Mouse (Mus musculus) right cerebral cortex, postnatal 25 days (tissue): ENCODE measurements around the gene Gm17087.
A peak's percentile ranks its signal among the peaks of the same experiment; 100 is the strongest.

Experiments
- DNase-seq: peaks from one replicate; pipeline ENCODE4 v3.0.0; 2022

The Gm17087 gene

GRCm38 (mm10) chr17:8566850-8567249 lies at the start of gene Gm17087:
Gene Gm17087, minus strand, starts transcription at chr17:8566950.
- no peak for DNase-seq

DNA sequence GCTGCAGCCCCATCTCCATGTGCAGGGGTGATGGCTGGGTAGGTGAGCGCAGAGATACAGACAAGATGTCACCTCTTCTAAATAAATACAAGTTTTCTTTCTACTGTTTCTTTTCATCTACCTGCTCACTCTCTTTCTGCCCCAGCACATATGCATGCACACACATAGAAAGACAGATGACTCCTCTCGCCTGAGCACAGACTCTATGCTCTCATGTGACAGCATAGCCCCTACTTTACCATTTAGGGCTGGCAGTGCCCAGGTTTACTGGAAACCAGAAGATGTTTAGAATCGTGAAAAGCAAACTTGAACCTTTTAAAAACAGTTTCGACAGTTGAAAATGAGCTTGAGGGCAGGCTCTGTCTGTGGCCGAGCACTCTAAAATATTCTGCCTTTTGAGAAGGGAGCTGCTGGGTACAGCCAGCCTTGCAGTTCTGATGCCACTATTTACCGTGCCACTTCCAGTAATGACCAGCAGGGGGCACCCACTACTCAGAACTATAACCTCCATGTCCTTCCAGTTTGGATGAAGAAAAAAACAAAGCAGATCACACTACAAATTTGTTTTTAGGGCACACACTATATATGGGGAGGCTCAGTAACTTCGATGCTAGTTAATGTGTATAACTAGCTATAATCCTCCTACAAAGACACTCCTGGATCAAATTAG lies 47.3 kb upstream of the Gm17087 start:
- peak; percentile 78 for DNase-seq

DNA sequence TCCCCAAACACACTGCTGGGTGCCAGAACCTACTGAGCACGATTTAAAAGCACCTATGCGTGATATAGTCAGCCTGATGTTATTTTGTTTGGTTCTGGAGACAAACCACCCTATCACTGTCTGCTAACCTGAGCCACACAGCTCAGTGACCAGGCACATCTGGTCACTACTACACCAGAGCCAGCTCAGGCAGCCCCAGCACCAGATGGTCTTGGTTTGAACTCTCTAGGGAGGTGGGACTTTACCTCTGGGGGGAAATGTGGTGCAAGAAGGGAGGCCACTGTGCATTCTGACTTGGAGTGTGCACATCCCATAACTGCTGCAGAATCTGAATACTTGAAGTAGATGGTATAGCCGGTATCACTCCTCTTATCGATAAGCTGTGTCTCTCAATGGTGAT lies 45.2 kb upstream of the Gm17087 start:
- DNase-seq, result no peak

- no peak for DNase-seq
Observed at GRCm38 (mm10) chr17:8606695-8607094, 39.9 kb upstream of the Gm17087 start.

DNA sequence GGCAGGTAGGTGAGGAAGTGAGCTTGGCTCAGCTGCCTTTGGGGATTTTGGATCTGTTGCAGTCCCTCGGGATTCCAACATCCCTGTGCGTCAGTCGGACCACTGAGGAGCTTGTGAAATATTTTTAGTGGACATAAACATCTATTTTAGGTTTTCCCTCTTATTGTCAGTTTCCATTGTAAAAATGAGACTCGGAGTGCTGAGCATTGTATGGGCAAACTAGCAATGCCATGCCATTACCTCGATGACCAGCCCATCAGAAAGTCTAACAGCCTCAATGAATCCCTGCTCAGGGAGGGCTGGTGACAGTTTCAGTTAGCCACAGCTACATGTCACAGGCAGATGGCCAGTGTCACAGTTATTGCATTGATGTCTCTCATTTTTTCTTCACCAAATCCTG lies 39.2 kb upstream of the Gm17087 start:
- DNase-seq, result no peak

DNA sequence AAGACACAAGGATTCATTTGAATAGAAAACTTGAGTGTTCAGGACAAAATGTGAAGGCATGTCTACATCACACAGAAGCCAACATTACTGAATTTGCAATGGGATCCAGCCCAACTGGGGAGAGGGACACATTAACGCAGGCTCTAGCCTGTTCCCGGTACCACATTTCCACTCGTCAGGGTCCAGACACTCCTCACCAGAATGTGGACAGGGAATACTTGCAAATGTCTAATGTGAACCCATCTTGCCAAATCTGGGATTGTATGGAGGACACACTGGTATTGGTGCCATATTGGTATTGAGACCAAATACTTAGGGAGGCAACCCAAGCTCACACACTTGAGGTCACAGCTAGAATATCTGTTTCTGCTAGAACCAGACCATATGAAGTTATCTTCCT lies 36.2 kb upstream of the Gm17087 start:
- DNase-seq, result no peak

GRCm38 (mm10) chr17:8597790-8598189 lies 31.0 kb upstream of the Gm17087 start:
- DNase-seq, result peak; percentile 47

GRCm38 (mm10) chr17:8592427-8593277 lies 25.9 kb upstream of the Gm17087 start:
- DNase-seq, result peak; percentile 81

DNA sequence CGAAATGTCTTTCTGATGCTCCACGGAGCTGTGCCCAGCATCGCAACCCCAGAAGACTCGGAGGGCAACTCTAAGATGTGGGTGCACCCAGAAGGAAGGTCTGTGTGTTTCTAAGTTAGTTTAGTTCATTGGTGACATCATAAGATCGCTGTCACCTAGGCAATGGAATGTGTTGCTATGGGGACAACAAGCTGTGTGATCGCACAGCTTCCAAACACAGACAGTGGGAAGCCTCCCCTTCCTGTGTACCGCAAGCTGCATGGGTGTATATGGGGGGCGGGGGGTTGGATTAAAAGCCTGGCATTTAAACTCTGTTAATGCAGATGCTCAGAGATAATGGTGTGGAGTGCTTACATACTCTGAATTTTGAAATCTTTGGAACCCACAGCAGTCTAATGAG lies 14.8 kb upstream of the Gm17087 start:
- peak; percentile 38 for DNase-seq

DNA sequence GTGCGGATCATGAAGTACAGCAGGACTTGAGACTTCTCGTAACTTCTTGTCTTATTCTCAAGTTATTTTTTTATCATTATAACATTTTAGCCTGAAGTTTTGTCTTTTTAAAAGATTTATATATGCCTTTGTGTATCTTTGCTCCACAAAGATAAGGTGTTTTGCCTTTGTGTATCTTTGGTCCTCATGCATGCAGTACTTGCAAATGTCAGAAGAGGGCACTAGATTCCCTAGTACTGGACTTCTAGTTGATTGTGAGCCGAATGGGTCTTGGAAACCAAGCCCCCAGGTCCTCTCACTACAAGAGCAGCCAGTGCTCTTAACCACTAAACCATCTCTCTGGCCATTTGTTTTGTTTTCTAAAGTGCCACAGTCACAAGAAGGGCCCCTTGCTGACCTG lies 13.6 kb upstream of the Gm17087 start:
- DNase-seq, result no peak

DNA sequence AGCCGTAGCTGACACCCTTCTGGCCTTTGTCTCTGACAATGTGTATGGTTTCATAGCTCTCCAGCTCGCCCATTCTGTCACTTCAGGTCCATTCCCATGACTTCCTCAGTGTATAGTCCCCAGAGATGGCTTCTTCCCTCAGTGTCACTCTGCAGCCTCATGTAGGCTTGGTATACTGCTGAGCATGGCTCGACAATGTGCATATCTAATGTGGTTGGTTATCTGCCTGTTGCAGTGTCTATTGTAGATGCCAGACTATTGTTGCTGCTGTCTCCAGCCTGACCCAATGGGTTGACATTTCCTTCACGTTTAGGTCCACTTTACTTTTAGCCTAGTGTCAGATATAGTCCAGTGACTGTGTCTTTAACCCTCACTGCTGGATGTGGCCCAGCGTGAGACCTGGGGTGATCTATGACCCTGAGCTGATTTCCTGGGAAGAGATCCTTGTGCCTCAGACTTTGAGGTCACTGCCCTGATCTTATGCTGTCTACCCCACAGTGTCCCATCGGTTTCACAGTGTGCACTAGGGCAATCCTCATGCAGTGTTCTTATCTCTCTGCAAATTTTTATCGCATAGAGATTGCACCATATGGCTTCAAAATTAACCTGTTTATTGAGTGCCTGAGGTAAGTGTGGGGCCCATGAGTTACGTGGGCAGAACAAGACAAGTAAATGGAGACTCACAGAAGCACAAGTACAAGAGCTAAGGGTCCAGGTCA lies 7.0 kb upstream of the Gm17087 start:
- no peak for DNase-seq

DNA sequence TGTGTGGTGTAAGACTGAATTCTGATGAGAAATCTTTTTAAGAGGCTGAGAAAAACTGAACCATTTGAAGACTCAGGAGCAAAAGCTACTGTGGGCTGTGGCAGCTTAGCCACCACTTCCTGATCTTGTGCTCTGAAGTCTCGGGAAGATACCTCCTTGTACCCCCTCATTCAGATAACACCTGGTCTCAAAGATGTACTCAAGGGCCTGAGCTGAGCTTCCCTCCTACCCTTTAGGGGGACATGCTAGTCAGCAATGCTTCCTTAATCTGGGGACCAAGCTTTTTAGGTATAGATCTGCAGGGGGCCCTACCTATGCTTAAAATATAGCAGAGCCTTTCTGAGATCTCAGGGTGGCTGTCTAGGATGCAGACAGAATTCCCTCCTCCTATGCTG lies 3.9 kb downstream of the Gm17087 start:
- no peak for DNase-seq

GRCm38 (mm10) chr17:8562101-8562885 lies 4.5 kb downstream of the Gm17087 start:
- DNase-seq, result no peak

- DNase-seq, result peak; percentile 20
Observed at GRCm38 (mm10) chr17:8557926-8558325, 8.8 kb downstream of the Gm17087 start.

GRCm38 (mm10) chr17:8556223-8556622 lies 10.5 kb downstream of the Gm17087 start:
- no peak for DNase-seq

DNA sequence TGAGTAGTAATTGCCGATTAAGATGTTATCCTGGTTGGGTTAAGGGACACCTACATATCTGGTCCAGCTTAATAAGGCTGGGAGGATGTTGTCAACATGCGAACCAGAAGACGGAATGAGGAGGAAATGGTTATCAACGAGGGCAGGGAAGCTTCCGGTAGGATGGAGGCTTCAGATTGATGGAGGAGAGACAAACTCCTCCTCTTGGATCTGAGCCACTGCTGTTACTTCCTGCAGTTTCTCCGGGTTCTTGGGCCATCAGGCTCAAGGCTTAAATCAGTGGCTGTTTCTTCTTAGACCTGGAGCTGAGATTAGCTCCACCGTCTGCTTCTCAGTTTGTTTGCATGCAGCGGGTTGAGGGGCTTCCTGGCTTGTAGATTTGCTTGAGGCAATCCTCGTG lies 11.0 kb downstream of the Gm17087 start:
- no peak for DNase-seq

DNA sequence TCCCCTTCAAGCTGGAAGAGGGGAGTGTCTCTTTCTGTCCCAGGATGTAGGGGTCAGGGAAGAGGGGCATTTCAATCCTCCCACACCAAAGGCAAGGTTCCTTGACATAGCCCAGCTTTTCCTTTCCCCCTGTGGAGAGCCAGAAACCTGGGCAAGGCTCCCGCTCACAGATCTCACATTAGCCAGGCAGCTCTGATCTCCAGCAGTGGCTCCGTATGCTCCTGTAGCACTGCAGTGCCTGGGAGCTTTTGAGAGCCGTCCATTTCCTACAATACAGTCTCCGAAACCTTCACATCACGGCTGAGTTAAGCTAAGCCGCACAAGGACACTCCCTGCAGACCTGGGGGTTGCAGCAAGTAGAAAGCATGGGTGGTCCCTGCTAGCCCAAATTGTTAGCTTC lies 12.5 kb downstream of the Gm17087 start:
- DNase-seq, result no peak

DNA sequence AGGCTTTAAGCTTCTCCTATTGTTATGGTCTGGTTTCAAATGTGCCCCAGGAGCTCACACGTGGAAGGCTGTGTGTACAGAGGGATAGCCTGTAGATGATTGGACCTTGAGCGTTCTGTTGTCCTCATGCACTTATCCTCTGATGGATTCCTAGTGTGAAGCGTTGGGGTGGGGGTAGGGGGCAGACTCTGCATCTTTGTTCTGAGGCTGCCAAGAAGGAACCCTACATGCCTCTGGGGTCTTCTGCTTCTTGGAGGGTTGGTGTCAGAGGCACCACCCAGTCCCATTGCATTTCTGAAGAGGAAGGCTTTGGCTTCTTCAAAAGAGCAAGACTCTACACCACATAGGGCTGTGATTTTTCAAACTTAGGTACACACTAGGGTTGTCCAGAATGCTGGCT lies 13.1 kb downstream of the Gm17087 start:
- DNase-seq, result no peak

GRCm38 (mm10) chr17:8552346-8553035 lies 14.3 kb downstream of the Gm17087 start:
- no peak for DNase-seq

DNA sequence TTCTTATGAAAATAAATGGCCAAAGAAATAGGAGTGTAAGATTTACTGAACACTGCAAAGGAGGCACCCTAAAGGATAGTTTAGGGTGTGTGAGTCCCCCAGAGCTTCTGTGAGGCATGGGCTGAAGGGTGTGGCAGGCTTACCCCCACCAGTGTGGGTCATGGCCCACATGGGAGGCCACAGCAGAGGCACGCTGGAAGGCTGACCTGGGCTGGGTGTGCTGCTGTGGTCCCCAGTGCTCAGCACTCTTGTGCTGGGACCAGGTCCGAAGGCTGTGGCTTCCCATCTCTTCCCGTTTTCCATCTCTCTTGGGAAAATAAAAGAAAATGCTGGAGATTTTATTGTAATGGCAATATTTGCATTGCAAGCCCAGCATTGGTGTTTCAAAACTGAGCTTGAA lies 15.1 kb downstream of the Gm17087 start:
- DNase-seq, result no peak

DNA sequence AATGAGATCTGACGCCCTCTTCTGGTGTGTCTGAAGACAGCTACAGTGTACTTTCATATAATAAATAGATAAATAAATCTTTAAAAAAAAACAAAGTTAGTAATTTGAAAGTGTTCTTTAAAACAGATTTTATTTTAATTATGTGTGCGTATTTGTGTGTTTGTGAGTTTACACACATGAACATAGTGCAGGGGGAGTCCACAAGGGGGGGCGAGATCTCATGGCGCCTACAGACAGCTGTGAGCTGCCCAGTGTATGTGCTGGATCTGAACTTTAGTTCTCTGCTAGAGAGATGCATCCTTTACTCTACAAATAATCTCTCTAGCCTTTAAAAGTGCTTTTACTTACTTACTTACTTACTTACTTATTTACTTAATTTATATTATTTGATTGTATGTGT lies 18.0 kb downstream of the Gm17087 start:
- no peak for DNase-seq

DNA sequence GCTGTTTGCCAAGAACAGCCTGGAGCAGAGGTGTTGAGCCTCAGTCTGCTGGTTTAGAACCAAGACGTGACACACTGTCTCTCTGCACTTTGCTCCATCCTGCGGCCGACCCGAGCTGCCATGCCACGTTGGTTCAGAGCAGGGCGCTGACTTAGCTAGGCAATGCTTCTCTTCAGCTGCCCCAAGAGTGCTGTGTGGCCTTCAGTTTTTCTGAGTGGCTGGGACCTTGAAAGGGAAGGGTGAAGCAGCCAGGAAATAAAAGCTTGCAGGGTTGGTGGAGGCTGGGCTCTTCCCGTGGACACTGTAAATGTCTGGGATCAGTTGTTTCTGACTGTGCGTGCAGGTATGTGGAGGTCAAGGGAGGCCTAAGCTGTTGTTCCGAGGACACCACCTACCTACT lies 20.4 kb downstream of the Gm17087 start:
- no peak for DNase-seq
